Mouse (Mus musculus) cortical plate, adult 2 months (tissue): Measurements from ENCODE around the gene Hipk4.

ENCODE experiments used
- CTCF ChIP-seq: fragments of 200-500 bp; IDR thresholded peaks from 2 replicates; pipeline ENCODE4 v1.5.1; 2011; ENCODE audit warnings: mild to moderate bottlenecking, control low read depth, low read length; ENCODE audit not compliant: insufficient read depth; ENCODE audit errors: extremely low read depth
- POLR2A ChIP-seq: fragments of 200-500 bp; IDR thresholded peaks from 2 replicates; pipeline ENCODE4 v1.6.1; 2011; ENCODE audit warnings: mild to moderate bottlenecking, low read length, control low read depth; ENCODE audit not compliant: insufficient read depth; ENCODE audit errors: extremely low read depth

DNA sequence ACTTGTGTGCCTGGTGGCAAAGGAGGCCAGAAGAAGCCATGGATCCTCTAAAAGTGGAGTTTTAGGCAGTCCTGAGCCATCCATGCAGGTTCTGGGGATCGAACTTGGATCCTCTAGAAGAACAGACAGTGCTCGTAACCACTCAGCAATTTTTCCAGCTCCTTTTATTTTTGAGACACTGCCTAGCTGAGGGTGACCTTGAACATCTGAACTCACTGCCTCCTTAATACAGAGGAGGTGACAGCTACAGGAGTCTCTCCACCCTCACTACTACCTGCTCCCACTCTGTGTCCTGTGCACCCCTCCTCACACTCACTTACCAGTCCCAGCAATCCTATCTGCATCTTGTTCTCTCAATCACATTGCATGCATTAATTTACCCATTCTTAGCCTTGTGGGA is 47.5 kb upstream of the Hipk4 start:
- TF ChIP-seq CTCF: no peak
- no peak for TF ChIP-seq POLR2A
